Mouse (Mus musculus) neural tube, embryonic 11.5 days (tissue): ENCODE data around the gene Lrrc49. TPM values are rescaled to one million over a fixed set of nuclear protein-coding genes. Genes with fewer than 3 reads are reported as not detected.

Source experiments
- ATAC-seq: fragments of 200-750 bp; cut with Nextera tagmentation; 2 replicates; pipeline ENCODE4 v1.8.0; 2017; ENCODE audit warnings: moderate number of reproducible peaks, mild to moderate bottlenecking, moderate TSS enrichment, moderate library complexity; ENCODE audit not compliant: insufficient read depth, low FRiP score, low TSS enrichment
- DNase-seq: peaks from one replicate; pipeline ENCODE4 v3.0.0-alpha.2; 2015; ENCODE audit warnings: low spot score
- H3K27ac ChIP-seq: fragments of 300-500 bp; sonication (generic); 2 replicates; pipeline ENCODE4 v1.5.1; 2014; ENCODE audit warnings: low read depth, mild to moderate bottlenecking, low read length
- H3K27me3 ChIP-seq: fragments of 300-500 bp; sonication (generic); 2 replicates; pipeline ENCODE4 v1.6.1; 2014; ENCODE audit warnings: mild to moderate bottlenecking, low read length, mixed read lengths; ENCODE audit not compliant: control insufficient read depth, insufficient read depth
- H3K36me3 ChIP-seq: fragments of 300-500 bp; sonication (generic); 2 replicates; pipeline ENCODE4 v1.6.1; 2014; ENCODE audit warnings: mild to moderate bottlenecking, low read length, moderate library complexity, mixed read lengths; ENCODE audit not compliant: control insufficient read depth, insufficient read depth
- H3K4me1 ChIP-seq: fragments of 300-500 bp; sonication (generic); 2 replicates; pipeline ENCODE4 v1.6.1; 2014; ENCODE audit warnings: low read length, mixed read lengths; ENCODE audit not compliant: control insufficient read depth, insufficient read depth
- H3K4me2 ChIP-seq: fragments of 300-500 bp; sonication (generic); 2 replicates; pipeline ENCODE4 v1.6.1; 2014; ENCODE audit warnings: low read depth, mild to moderate bottlenecking, moderate library complexity
- H3K4me3 ChIP-seq: fragments of 300-500 bp; sonication (generic); 2 replicates; pipeline ENCODE4 v1.5.1; 2014; ENCODE audit warnings: low read depth, low read length
- H3K9ac ChIP-seq: fragments of 300-500 bp; sonication (generic); 2 replicates; pipeline ENCODE4 v1.6.1; 2014; ENCODE audit warnings: mild to moderate bottlenecking, low read length
- H3K9me3 ChIP-seq: fragments of 300-500 bp; sonication (generic); 2 replicates; pipeline ENCODE4 v1.6.1; 2016; ENCODE audit warnings: low read length; ENCODE audit not compliant: control insufficient read depth
- WGBS: fragments of 180-500 bp; shearing (Covaris S2); extraction: QIAGEN DNeasy Blood & Tissue Kit; methylation state at CpG from one replicate; pipeline ENCODE4 v1.1.7; 2014; 5-methylcytosine and 5-hydroxymethylcytosine counted together
- polyA plus RNA-seq: library from polyadenylated mRNA; unstranded; fragments of >200 nt; fragmentation: Nextera tagmentation; extraction: Ambion mirVana; gene quantifications from 2 replicates; pipeline ENCODE4 v1.2.1, GENCODE M21; 2014

Lrrc49 gene
- polyA plus RNA-seq, 1 experiment from 2014 or later = 47.9 TPM

- Histone ChIP-seq H3K27ac (no peak overlapping the region), H3K4me1 (no peaks in the 10 kb centered on the region), H3K4me2 (no peak overlapping the region), H3K9ac (no peak overlapping the region), H3K27me3 (no peaks in the 10 kb centered on the region), H3K9me3 (no peaks in the 10 kb centered on the region), H3K36me3 (peaks cover 3% of the 10 kb centered on the region; the same call in 1 of the 2 replicates), H3K4me3 (no peak overlapping the region)
- no peak for ATAC-seq
- no peak for DNase-seq
- WGBS = 92% methylated on average over 10 of the region's 10 CpGs
Measured at GRCm38 (mm10) chr9:60601936-60602335, 86.0 kb downstream of the Lrrc49 start.

GRCm38 (mm10) chr9:60600273-60600672, 87.7 kb downstream of the Lrrc49 start:
- H3K4me1 ChIP-seq = no peaks in the 10 kb centered on the region
- H3K9me3 ChIP-seq = no peaks in the 10 kb centered on the region
- peaks cover 3% of the 10 kb centered on the region; the same call in 1 of the 2 replicates for H3K36me3 ChIP-seq
- no peaks in the 10 kb centered on the region for H3K27me3 ChIP-seq
- no peak overlapping the region for H3K4me3 ChIP-seq
- WGBS = 89% methylated on average over 4 of the region's 4 CpGs
- H3K9ac ChIP-seq = no peak overlapping the region
- ATAC-seq = no peak
- no peak overlapping the region for H3K4me2 ChIP-seq
- no peak overlapping the region for H3K27ac ChIP-seq
- DNase-seq = no peak

GRCm38 (mm10) chr9:60599489-60599888, 88.5 kb downstream of the Lrrc49 start:
- H3K4me1 ChIP-seq = no peaks in the 10 kb centered on the region
- 82% methylated on average over 2 of the region's 2 CpGs for WGBS
- no peak overlapping the region for H3K4me3 ChIP-seq
- H3K9me3 ChIP-seq = no peaks in the 10 kb centered on the region
- no peak overlapping the region for H3K4me2 ChIP-seq
- ATAC-seq (no peak), DNase-seq (peak; percentile 6)
- H3K36me3 ChIP-seq = peaks cover 3% of the 10 kb centered on the region; the same call in 1 of the 2 replicates
- no peak overlapping the region for H3K9ac ChIP-seq
- no peak overlapping the region for H3K27ac ChIP-seq
- H3K27me3 ChIP-seq = no peaks in the 10 kb centered on the region

- Histone ChIP-seq H3K9me3 (no peaks in the 10 kb centered on the region), H3K27ac (no peak overlapping the region), H3K4me1 (no peaks in the 10 kb centered on the region), H3K4me3 (no peak overlapping the region), H3K9ac (no peak overlapping the region), H3K27me3 (no peaks in the 10 kb centered on the region), H3K36me3 (peaks cover 6% of the 10 kb centered on the region), H3K4me2 (no peak overlapping the region)
- 77% methylated on average over 7 of the region's 7 CpGs for WGBS
- DNase-seq (no peak), ATAC-seq (no peak)
Measured at GRCm38 (mm10) chr9:60595406-60595805, 92.6 kb downstream of the Lrrc49 start.

GRCm38 (mm10) chr9:60592974-60593373, 95.0 kb downstream of the Lrrc49 start:
- no peak overlapping the region for H3K4me2 ChIP-seq
- ATAC-seq = no peak
- no peak for DNase-seq
- no peaks in the 10 kb centered on the region for H3K4me1 ChIP-seq
- peaks cover 3% of the 10 kb centered on the region for H3K36me3 ChIP-seq
- H3K9me3 ChIP-seq = no peaks in the 10 kb centered on the region
- WGBS = 90% methylated on average over 6 of the region's 6 CpGs
- H3K27ac ChIP-seq = no peak overlapping the region
- no peak overlapping the region for H3K4me3 ChIP-seq
- no peak overlapping the region for H3K9ac ChIP-seq
- no peaks in the 10 kb centered on the region for H3K27me3 ChIP-seq

- WGBS = 86% methylated on average over 5 of the region's 5 CpGs
- Histone ChIP-seq H3K4me2 (no peak overlapping the region), H3K27ac (no peak overlapping the region), H3K9me3 (no peaks in the 10 kb centered on the region), H3K4me1 (no peaks in the 10 kb centered on the region), H3K36me3 (peaks cover 3% of the 10 kb centered on the region), H3K27me3 (no peaks in the 10 kb centered on the region), H3K9ac (no peak overlapping the region), H3K4me3 (no peak overlapping the region)
- DNase-seq (no peak), ATAC-seq (no peak)
Measured at GRCm38 (mm10) chr9:60592363-60592762, 95.6 kb downstream of the Lrrc49 start.

- Histone ChIP-seq H3K27ac (no peak overlapping the region), H3K36me3 (peaks cover 3% of the 10 kb centered on the region), H3K4me3 (no peak overlapping the region), H3K4me1 (no peaks in the 10 kb centered on the region), H3K9ac (no peak overlapping the region), H3K4me2 (no peak overlapping the region), H3K9me3 (no peaks in the 10 kb centered on the region), H3K27me3 (no peaks in the 10 kb centered on the region)
- WGBS = 93% methylated on average over 8 of the region's 8 CpGs
- ATAC-seq (no peak), DNase-seq (no peak)
Measured at GRCm38 (mm10) chr9:60590871-60591624, 96.9 kb downstream of the Lrrc49 start.

GRCm38 (mm10) chr9:60588914-60589313, 99.0 kb downstream of the Lrrc49 start:
- Histone ChIP-seq H3K4me3 (no peak overlapping the region), H3K4me1 (no peaks in the 10 kb centered on the region), H3K9me3 (no peaks in the 10 kb centered on the region), H3K27ac (no peak overlapping the region), H3K27me3 (no peaks in the 10 kb centered on the region), H3K9ac (no peak overlapping the region), H3K36me3 (peaks cover 3% of the 10 kb centered on the region; the same call in 1 of the 2 replicates), H3K4me2 (no peak overlapping the region)
- ATAC-seq (no peak), DNase-seq (no peak)
- 84% methylated on average over 10 of the region's 10 CpGs for WGBS

- Histone ChIP-seq H3K27ac (no peak overlapping the region), H3K4me3 (no peak overlapping the region), H3K4me2 (no peak overlapping the region), H3K9ac (no peak overlapping the region), H3K4me1 (no peaks in the 10 kb centered on the region), H3K9me3 (no peaks in the 10 kb centered on the region), H3K36me3 (0 out of 2 replicates have a peak, but pooled peaks cover 2% of the 10 kb centered on the region), H3K27me3 (no peaks in the 10 kb centered on the region)
- no peak for ATAC-seq
- WGBS = 88% methylated on average over 3 of the region's 3 CpGs
- DNase-seq = no peak
Measured at GRCm38 (mm10) chr9:60586920-60587319, 101.0 kb downstream of the Lrrc49 start.
